Mouse (Mus musculus) cerebellum, postnatal 10 days (tissue): ENCODE measurements at regions not wholly inside any gene's neighbourhood (a gene's known extent, or its start where the extent isn't known, plus 50 kb on each side); places are given as distances from the start of the nearest gene placed in this dataset.
A peak's percentile ranks its signal among the peaks of the same experiment; 100 is the strongest.

Experiments
- DNase-seq, 2 experiments: peaks; one replicate each; pipeline ENCODE4 v3.0.0; 2021; ENCODE audit warnings: mixed read lengths in 2 of 2

GRCm38 (mm10) chrX:72330323-72330722, 55.7 kb upstream of the Gabre start:
- peak; percentile 15 to 16 for DNase-seq

- DNase-seq: no peak
Observed at GRCm38 (mm10) chrX:72328822-72329221, 54.2 kb upstream of the Gabre start.
